Mouse (Mus musculus): ENCODE data around the gene Clec2d. TPM values are rescaled to one million over a fixed set of nuclear protein-coding genes. Genes with fewer than 3 reads are reported as not detected.

The Clec2d gene
- total RNA-seq (2014; rRNA removed; ENCODE audit: low replicate concordance) (24.4 and 67.2 TPM in 2 replicates), polyA plus RNA-seq (2015; fragmentation: Nextera tagmentation; extraction: Ambion mirVana) (0.47 and 0.49 TPM in 2 replicates)

DNA sequence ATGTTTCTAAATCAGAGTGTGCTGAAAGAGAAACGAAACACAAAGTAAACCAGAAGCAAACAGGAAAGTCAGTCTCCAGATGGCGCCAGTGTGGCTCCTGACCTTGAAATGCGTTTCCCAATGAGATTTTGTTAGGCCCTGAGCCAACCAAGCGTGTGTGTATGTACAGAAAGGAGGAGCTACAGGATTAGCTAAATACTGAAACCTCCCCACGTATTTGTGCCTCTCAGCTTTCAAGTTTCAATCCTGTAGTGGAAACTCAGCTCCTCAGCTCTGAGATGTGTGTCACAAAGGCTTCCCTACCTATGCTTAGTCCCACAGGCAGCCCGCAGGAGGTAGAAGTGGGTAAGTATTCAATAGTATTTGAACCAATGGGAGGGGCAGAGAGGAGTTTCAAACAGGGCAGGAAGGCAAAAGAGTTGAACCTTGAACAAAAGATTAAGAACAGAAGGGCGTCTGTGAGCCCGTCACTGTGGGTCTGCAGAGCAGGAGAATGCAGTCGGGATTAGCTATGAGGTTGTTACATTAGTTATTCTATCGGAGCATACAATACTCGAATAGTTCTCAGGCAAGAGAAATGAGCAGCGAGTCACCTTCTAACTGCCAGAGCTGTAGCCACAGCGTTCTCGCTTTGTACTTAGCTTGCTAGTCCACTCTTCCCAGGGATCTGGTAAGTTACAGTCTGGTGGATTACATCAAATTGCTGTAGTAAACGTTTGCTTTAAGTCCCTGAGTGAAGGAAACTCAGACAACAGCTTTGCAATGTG, at the start of gene Clec2d:
TSS of gene Clec2d (plus strand) at position 213 of the 767 bp plus-strand sequence.
- no peaks in the 10 kb centered on the region for H3K4me1 ChIP-seq (ENCODE audit: control insufficient read depth, insufficient read depth)

DNA sequence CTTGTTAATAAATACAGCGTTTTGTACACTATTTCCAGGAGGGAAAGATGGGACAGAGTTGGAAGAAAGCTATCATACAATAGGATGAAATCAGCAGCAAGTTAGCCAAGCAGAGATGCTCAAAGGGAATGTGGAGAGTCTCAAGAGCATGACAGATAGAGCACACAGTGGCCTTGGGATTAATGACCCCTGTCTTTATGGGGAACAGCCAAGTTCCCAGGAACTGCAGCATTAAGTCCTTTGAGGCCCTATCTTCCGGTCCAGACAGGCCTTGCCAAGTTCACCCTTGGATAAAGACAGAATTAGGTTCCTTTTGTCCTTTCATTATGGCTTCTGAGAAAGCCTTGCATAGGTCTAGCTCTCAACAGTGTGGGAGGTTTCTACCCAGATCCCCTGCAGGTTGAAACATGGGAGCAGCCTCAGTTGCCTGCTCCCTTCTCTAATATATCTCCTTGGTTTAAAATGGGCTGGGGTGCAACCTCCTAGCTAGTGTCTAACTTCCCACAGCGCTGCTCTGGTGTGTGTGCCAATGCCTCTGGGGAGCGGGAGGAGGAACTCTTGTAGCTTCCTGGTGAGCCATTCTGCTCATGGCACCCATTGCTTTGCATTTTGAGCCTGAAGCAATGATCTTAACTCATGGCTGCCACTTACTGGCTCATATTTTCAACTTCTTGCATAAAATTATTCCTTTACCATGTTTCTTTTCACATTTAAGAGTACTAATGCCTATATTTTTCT, 47.6 kb upstream of the Clec2d start:
- H3K9ac ChIP-seq (replicated peaks; ENCODE audit: low read depth, low read length) = no peak overlapping the region
- H3K27me3 ChIP-seq (ENCODE audit: control insufficient read depth, insufficient read depth, low read length) = no peaks in the 10 kb centered on the region
- no peaks in the 10 kb centered on the region for H3K9me3 ChIP-seq (replicated peaks; ENCODE audit: control insufficient read depth, low read length)
- no peak overlapping the region for H3K4me3 ChIP-seq (ENCODE audit: low read depth, low read length)
- no peaks in the 10 kb centered on the region for H3K36me3 ChIP-seq (replicated peaks; ENCODE audit: control insufficient read depth, insufficient read depth, low read length)
- no peaks in the 10 kb centered on the region; the same call in 1 of the 2 replicates for H3K4me1 ChIP-seq (ENCODE audit: control insufficient read depth, insufficient read depth)
- WGBS = 67% methylated on average over 4 of the region's 4 CpGs
- no peak for ATAC-seq (ENCODE audit: insufficient read depth, low read depth)
- H3K4me2 ChIP-seq (ENCODE audit: low read depth, low read length) = no peak overlapping the region
- H3K27ac ChIP-seq (ENCODE audit: low read depth) = no peak overlapping the region
- no peak for DNase-seq (ENCODE audit: low spot score)
- no peak for TF ChIP-seq CTCF (IDR thresholded peaks at IDR 0.05; ENCODE audit: low read depth)
- TF ChIP-seq EP300 (IDR thresholded peaks at IDR 0.05; ENCODE audit: low read depth) = no peak

More for the DNA sequence above, at the start of gene Clec2d:
- no peaks in the 10 kb centered on the region for H3K27me3 ChIP-seq (ENCODE audit: control insufficient read depth, insufficient read depth, low read length)
- H3K27ac ChIP-seq (ENCODE audit: low read depth) = peak within 1 kb of the TSS; percentile 97
- no peaks in the 10 kb centered on the region for H3K9me3 ChIP-seq (replicated peaks; ENCODE audit: control insufficient read depth, low read length)
- H3K9ac ChIP-seq (replicated peaks; ENCODE audit: low read depth, low read length) = peak within 1 kb of the TSS; percentile 90
- TF ChIP-seq EP300 (IDR thresholded peaks at IDR 0.05; ENCODE audit: low read depth) (peak; percentile 91), CTCF (IDR thresholded peaks at IDR 0.05; ENCODE audit: low read depth) (peak; percentile 61)
- peak within 1 kb of the TSS; percentile 77 for H3K4me3 ChIP-seq (ENCODE audit: low read depth, low read length)
- WGBS = under 1% methylated on average over 15 of the region's 15 CpGs
- ATAC-seq (ENCODE audit: insufficient read depth, low read depth) (peak; percentile 93), DNase-seq (ENCODE audit: low spot score) (peak; percentile 95)
- H3K4me2 ChIP-seq (ENCODE audit: low read depth, low read length) = peak within 1 kb of the TSS; percentile 68
- H3K36me3 ChIP-seq (replicated peaks; ENCODE audit: control insufficient read depth, insufficient read depth, low read length) = peaks cover 25% of the 10 kb centered on the region

DNA sequence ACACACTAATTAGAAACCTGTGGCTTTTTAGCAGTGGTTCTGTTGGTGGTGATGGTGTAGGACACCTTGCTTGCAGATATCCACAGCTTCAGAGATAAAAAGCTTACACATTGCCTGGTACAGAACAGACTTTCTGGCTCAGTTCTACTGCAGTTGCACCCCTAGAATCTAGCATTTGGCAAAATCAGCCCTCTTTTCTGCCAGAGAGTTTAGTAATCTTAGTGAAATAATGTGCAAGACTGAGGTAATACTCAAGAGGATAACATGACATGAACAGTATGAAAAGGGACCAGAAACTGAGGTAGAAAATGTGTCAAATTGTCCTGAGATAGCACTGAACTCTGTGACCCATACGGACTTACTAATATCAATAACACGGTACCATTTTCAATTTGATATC, 33.6 kb upstream of the Clec2d start:
- 78% methylated on average over 2 of the region's 2 CpGs for WGBS
- H3K9ac ChIP-seq (replicated peaks; ENCODE audit: low read depth, low read length) = no peak overlapping the region
- ATAC-seq (ENCODE audit: insufficient read depth, low read depth) = no peak
- H3K36me3 ChIP-seq (replicated peaks; ENCODE audit: control insufficient read depth, insufficient read depth, low read length) = no peaks in the 10 kb centered on the region
- H3K9me3 ChIP-seq (replicated peaks; ENCODE audit: control insufficient read depth, low read length) = no peaks in the 10 kb centered on the region; the same call in 1 of the 2 replicates
- TF ChIP-seq CTCF (IDR thresholded peaks at IDR 0.05; ENCODE audit: low read depth) (no peak), EP300 (IDR thresholded peaks at IDR 0.05; ENCODE audit: low read depth) (no peak)
- H3K27me3 ChIP-seq (ENCODE audit: control insufficient read depth, insufficient read depth, low read length) = no peaks in the 10 kb centered on the region
- no peak overlapping the region for H3K27ac ChIP-seq (ENCODE audit: low read depth)
- no peak overlapping the region for H3K4me3 ChIP-seq (ENCODE audit: low read depth, low read length)
- H3K4me2 ChIP-seq (ENCODE audit: low read depth, low read length) = no peak overlapping the region
- DNase-seq (ENCODE audit: low spot score) = no peak
- no peaks in the 10 kb centered on the region for H3K4me1 ChIP-seq (ENCODE audit: control insufficient read depth, insufficient read depth)

DNA sequence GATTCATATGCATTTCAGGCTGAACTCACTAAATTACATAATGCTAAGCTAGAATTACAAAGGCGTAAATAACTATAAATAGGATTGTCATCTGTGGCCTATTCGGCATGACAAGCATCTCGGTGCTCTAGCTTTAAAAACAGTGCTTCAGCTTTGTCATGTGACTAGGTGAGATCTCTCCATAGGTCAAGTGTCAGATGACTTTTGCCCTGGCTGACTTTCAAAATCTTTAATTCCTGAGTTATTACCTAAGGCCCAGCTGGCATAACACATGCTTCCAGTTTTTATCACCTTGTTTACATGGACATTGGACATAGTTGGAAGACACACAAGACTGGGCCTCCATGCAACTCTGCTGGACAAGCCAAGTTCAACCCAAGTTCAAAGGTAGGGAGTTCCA, 20.3 kb upstream of the Clec2d start:
- Histone ChIP-seq H3K27me3 (ENCODE audit: control insufficient read depth, insufficient read depth, low read length) (no peaks in the 10 kb centered on the region), H3K9me3 (replicated peaks; ENCODE audit: control insufficient read depth, low read length) (no peaks in the 10 kb centered on the region), H3K27ac (ENCODE audit: low read depth) (no peak overlapping the region), H3K4me1 (ENCODE audit: control insufficient read depth, insufficient read depth) (no peaks in the 10 kb centered on the region), H3K9ac (replicated peaks; ENCODE audit: low read depth, low read length) (no peak overlapping the region), H3K4me3 (ENCODE audit: low read depth, low read length) (no peak overlapping the region), H3K4me2 (ENCODE audit: low read depth, low read length) (no peak overlapping the region), H3K36me3 (replicated peaks; ENCODE audit: control insufficient read depth, insufficient read depth, low read length) (no peaks in the 10 kb centered on the region)
- WGBS = 54% methylated on average over 3 of the region's 3 CpGs
- peak; percentile 41 for ATAC-seq (ENCODE audit: insufficient read depth, low read depth)
- no peak for DNase-seq (ENCODE audit: low spot score)
- no peak for TF ChIP-seq CTCF (IDR thresholded peaks at IDR 0.05; ENCODE audit: low read depth)
- TF ChIP-seq EP300 (IDR thresholded peaks at IDR 0.05; ENCODE audit: low read depth) = 0 out of 2 replicates have a peak, but pooled peaks have one; percentile 36

DNA sequence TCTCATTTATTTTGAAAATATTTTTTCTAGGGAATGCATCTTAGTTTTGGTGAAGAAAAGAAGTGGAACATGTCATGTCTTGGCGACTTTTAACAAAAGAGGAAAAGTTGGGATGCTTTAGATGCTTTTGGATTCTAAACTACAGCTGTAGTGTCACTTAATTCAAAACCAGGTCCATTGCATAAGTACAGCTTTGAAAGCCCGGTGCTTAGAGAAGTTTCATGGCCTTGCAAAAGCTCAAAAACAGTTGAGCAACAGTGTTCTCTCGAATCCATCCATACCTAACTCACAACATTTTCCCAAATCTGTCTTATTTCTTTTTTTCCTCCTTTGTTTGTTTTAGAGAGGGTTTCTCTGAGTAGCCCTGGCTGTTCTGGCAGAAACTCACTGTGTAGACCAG, 19.3 kb upstream of the Clec2d start:
- H3K9ac ChIP-seq (replicated peaks; ENCODE audit: low read depth, low read length) = no peak overlapping the region
- WGBS = 76% methylated on average over 3 of the region's 3 CpGs
- H3K9me3 ChIP-seq (replicated peaks; ENCODE audit: control insufficient read depth, low read length) = no peaks in the 10 kb centered on the region
- ATAC-seq (ENCODE audit: insufficient read depth, low read depth) = no peak
- no peak overlapping the region for H3K27ac ChIP-seq (ENCODE audit: low read depth)
- no peaks in the 10 kb centered on the region for H3K27me3 ChIP-seq (ENCODE audit: control insufficient read depth, insufficient read depth, low read length)
- H3K36me3 ChIP-seq (replicated peaks; ENCODE audit: control insufficient read depth, insufficient read depth, low read length) = no peaks in the 10 kb centered on the region
- H3K4me1 ChIP-seq (ENCODE audit: control insufficient read depth, insufficient read depth) = no peaks in the 10 kb centered on the region
- TF ChIP-seq EP300 (IDR thresholded peaks at IDR 0.05; ENCODE audit: low read depth) (no peak), CTCF (IDR thresholded peaks at IDR 0.05; ENCODE audit: low read depth) (no peak)
- no peak overlapping the region for H3K4me2 ChIP-seq (ENCODE audit: low read depth, low read length)
- no peak overlapping the region for H3K4me3 ChIP-seq (ENCODE audit: low read depth, low read length)
- no peak for DNase-seq (ENCODE audit: low spot score)

All from heart, postnatal 0 days (tissue).